ENCODE assay signal across 8 mouse cellular contexts in genomic region chr3:105959585-105959984, GRCm38 (mm10). TPM values are rescaled to one million over a fixed set of nuclear protein-coding genes. Genes with fewer than 3 reads are reported as not detected.
DNase-seq lines count a peak whose midpoint lies in the region; ATAC-seq lines count a peak whose summit lies in the region.

No protein-coding gene starts in this region.

- ATAC-seq in erythroblast, adult 5-6 weeks (replicated peaks; ENCODE audit: low FRiP score, poor library complexity, severe bottlenecking) = no peak
- ATAC-seq in limb, embryonic 11.5 days (ENCODE audit: insufficient number of reproducible peaks, low FRiP score, low TSS enrichment, low read depth) = peak; percentile 73
- peak; percentile 77; the same call in 1 of the 2 replicates for ATAC-seq in neural tube, embryonic 14.5 days (ENCODE audit: low read depth)

- peak; percentile 52 for DNase-seq in 3T3-L1 (ENCODE audit: low read depth, low spot score)
- no peak for DNase-seq in embryonic facial prominence, embryonic 10.5 days (ENCODE audit: low spot score)
- no peak for DNase-seq in limb, embryonic 11.5 days (ENCODE audit: low spot score)
- DNase-seq in testis, postnatal 10 days (ENCODE audit: low spot score) = no peak
- DNase-seq in right cerebral cortex, postnatal 36 days (ENCODE audit: low spot score in 2 of 2) = no peak

- H3K4me2 ChIP-seq in limb, embryonic 11.5 days (ENCODE audit: low read depth, severe bottlenecking) = peak overlapping the region; percentile 57
- H3K4me2 ChIP-seq in neural tube, embryonic 14.5 days (ENCODE audit: low read depth, low read length) = peak overlapping the region; percentile 83

- WGBS in embryonic facial prominence, embryonic 10.5 days = under 1% methylated on average over 26 of the region's 26 CpGs
- WGBS in limb, embryonic 11.5 days = under 1% methylated on average over 26 of the region's 26 CpGs
- WGBS in neural tube, embryonic 14.5 days = under 1% methylated on average over 26 of the region's 26 CpGs

- peak overlapping the region; percentile 96 for H3K27ac ChIP-seq in embryonic facial prominence, embryonic 10.5 days (replicated peaks)
- no peak overlapping the region for H3K27ac ChIP-seq in limb, embryonic 11.5 days (replicated peaks; ENCODE audit: low read depth, low read length)
- H3K27ac ChIP-seq in neural tube, embryonic 14.5 days (ENCODE audit: low read depth, low read length) = peak overlapping the region; percentile 61; the same call in 1 of the 2 replicates

- H3K4me1 ChIP-seq in erythroblast, embryonic 14.5 days (ENCODE audit: control insufficient read depth) = peaks cover 37% of the 10 kb centered on the region
- H3K4me1 ChIP-seq in embryonic facial prominence, embryonic 10.5 days = peaks cover 26% of the 10 kb centered on the region
- H3K4me1 ChIP-seq in limb, embryonic 11.5 days (ENCODE audit: control insufficient read depth, insufficient read depth, low read length) = peaks cover 11% of the 10 kb centered on the region; the same call in 1 of the 2 replicates
- peaks cover 25% of the 10 kb centered on the region; the same call in 1 of the 2 replicates for H3K4me1 ChIP-seq in neural tube, embryonic 14.5 days (ENCODE audit: control insufficient read depth, insufficient read depth, low read length)

- peaks cover 2% of the 10 kb centered on the region; the same call in 1 of the 2 replicates for H3K9me3 ChIP-seq in erythroblast, embryonic 14.5 days (ENCODE audit: control insufficient read depth, low read length)
- no peaks in the 10 kb centered on the region for H3K9me3 ChIP-seq in embryonic facial prominence, embryonic 10.5 days
- H3K9me3 ChIP-seq in limb, embryonic 11.5 days (ENCODE audit: control insufficient read depth, low read length) = no peaks in the 10 kb centered on the region
- H3K9me3 ChIP-seq in neural tube, embryonic 14.5 days (ENCODE audit: control insufficient read depth, low read length) = no peaks in the 10 kb centered on the region

- H3K9ac ChIP-seq in limb, embryonic 11.5 days (ENCODE audit: low read length) = peak overlapping the region; percentile 86
- H3K9ac ChIP-seq in neural tube, embryonic 14.5 days (replicated peaks; ENCODE audit: low read depth, low read length) = peak overlapping the region; percentile 89

- peaks cover 69% of the 10 kb centered on the region for H3K36me3 ChIP-seq in erythroblast, embryonic 14.5 days (ENCODE audit: control insufficient read depth)
- peaks cover 69% of the 10 kb centered on the region for H3K36me3 ChIP-seq in embryonic facial prominence, embryonic 10.5 days (replicated peaks)
- peaks cover 9% of the 10 kb centered on the region; the same call in 1 of the 2 replicates for H3K36me3 ChIP-seq in limb, embryonic 11.5 days (ENCODE audit: control insufficient read depth, insufficient read depth, low read length)
- peaks cover 32% of the 10 kb centered on the region for H3K36me3 ChIP-seq in neural tube, embryonic 14.5 days (ENCODE audit: control insufficient read depth, insufficient read depth, low read length)

- H3K4me3 ChIP-seq in erythroblast, embryonic 14.5 days (replicated peaks) = peak overlapping the region; percentile 75
- H3K4me3 ChIP-seq in embryonic facial prominence, embryonic 10.5 days = peak overlapping the region; percentile 97
- H3K4me3 ChIP-seq in limb, embryonic 11.5 days (ENCODE audit: low read depth, low read length) = peak overlapping the region; percentile 86
- peak overlapping the region; percentile 88 for H3K4me3 ChIP-seq in neural tube, embryonic 14.5 days (ENCODE audit: low read depth, low read length)

- H3K27me3 ChIP-seq in erythroblast, embryonic 14.5 days (ENCODE audit: control insufficient read depth) = no peaks in the 10 kb centered on the region
- H3K27me3 ChIP-seq in embryonic facial prominence, embryonic 10.5 days (replicated peaks; ENCODE audit: low read depth, poor library complexity, severe bottlenecking) = no peaks in the 10 kb centered on the region
- H3K27me3 ChIP-seq in limb, embryonic 11.5 days (ENCODE audit: control insufficient read depth, insufficient read depth, low read length) = no peaks in the 10 kb centered on the region
- no peaks in the 10 kb centered on the region for H3K27me3 ChIP-seq in neural tube, embryonic 14.5 days (ENCODE audit: control insufficient read depth, insufficient read depth, low read length)

RNA-seq across cellular contexts. Expression of gene Atp5f1, which starts 0.3 kb away (rescaled TPM):
- 23.2 and 25.2 TPM in 2 replicates for polyA plus RNA-seq in erythroblast, embryonic 14.5 days (2012)
- total RNA-seq in erythroblast, adult 5-6 weeks (2015; ENCODE audit: low replicate concordance) = 159 and 191 TPM in 2 replicates
- 268 and 302 TPM in 2 replicates for total RNA-seq in erythroblast, adult 5-6 weeks (2017; ENCODE audit: low replicate concordance)
- 459 and 473 TPM in 2 replicates for polyA plus RNA-seq in embryonic facial prominence, embryonic 10.5 days (2016; fragmentation: Nextera tagmentation; extraction: Ambion mirVana)
- 489 and 505 TPM in 2 replicates for polyA plus RNA-seq in limb, embryonic 11.5 days (2014; fragmentation: Nextera tagmentation; extraction: Ambion mirVana)
- polyA plus RNA-seq in neural tube, embryonic 14.5 days (2014; fragmentation: Nextera tagmentation; extraction: Ambion mirVana) = 594 and 601 TPM in 2 replicates

RNA-seq across cellular contexts. Expression of gene Wdr77, which starts 0.4 kb away (rescaled TPM):
- 1.0 and 1.1 TPM in 2 replicates for polyA plus RNA-seq in erythroblast, embryonic 14.5 days (2012)
- total RNA-seq in erythroblast, adult 5-6 weeks (2015; ENCODE audit: low replicate concordance) = 14.6 and 17.9 TPM in 2 replicates
- total RNA-seq in erythroblast, adult 5-6 weeks (2017; ENCODE audit: low replicate concordance) = 10.5 and 11.4 TPM in 2 replicates
- 180 and 193 TPM in 2 replicates for polyA plus RNA-seq in embryonic facial prominence, embryonic 10.5 days (2016; fragmentation: Nextera tagmentation; extraction: Ambion mirVana)
- polyA plus RNA-seq in limb, embryonic 11.5 days (2014; fragmentation: Nextera tagmentation; extraction: Ambion mirVana) = 133 and 137 TPM in 2 replicates
- 89.6 and 91.4 TPM in 2 replicates for polyA plus RNA-seq in neural tube, embryonic 14.5 days (2014; fragmentation: Nextera tagmentation; extraction: Ambion mirVana)

RNA-seq across cellular contexts. Expression of gene Ovgp1, which starts 13.9 kb away (rescaled TPM):
- not detected in 2 replicates for polyA plus RNA-seq in erythroblast, embryonic 14.5 days (2012)
- 4.4 and 21.9 TPM in 2 replicates for total RNA-seq in erythroblast, adult 5-6 weeks (2015; ENCODE audit: low replicate concordance)
- 31.0 and 38.5 TPM in 2 replicates for total RNA-seq in erythroblast, adult 5-6 weeks (2017; ENCODE audit: low replicate concordance)
- 2.0 and 2.7 TPM in 2 replicates for polyA plus RNA-seq in embryonic facial prominence, embryonic 10.5 days (2016; fragmentation: Nextera tagmentation; extraction: Ambion mirVana)
- 2.5 and 2.8 TPM in 2 replicates for polyA plus RNA-seq in limb, embryonic 11.5 days (2014; fragmentation: Nextera tagmentation; extraction: Ambion mirVana)
- polyA plus RNA-seq in neural tube, embryonic 14.5 days (2014; fragmentation: Nextera tagmentation; extraction: Ambion mirVana) = 5.9 and 7.0 TPM in 2 replicates

RNA-seq across cellular contexts. Expression of gene I830077J02Rik, which starts 27.1 kb away (rescaled TPM):
- 0.01 TPM in 1 of 2 replicates, not detected in the other for polyA plus RNA-seq in erythroblast, embryonic 14.5 days (2012)
- 19.9 and 22.1 TPM in 2 replicates for total RNA-seq in erythroblast, adult 5-6 weeks (2015; ENCODE audit: low replicate concordance)
- total RNA-seq in erythroblast, adult 5-6 weeks (2017; ENCODE audit: low replicate concordance) = 5.4 and 7.1 TPM in 2 replicates
- polyA plus RNA-seq in embryonic facial prominence, embryonic 10.5 days (2016; fragmentation: Nextera tagmentation; extraction: Ambion mirVana) = 0.34 and 0.61 TPM in 2 replicates
- polyA plus RNA-seq in limb, embryonic 11.5 days (2014; fragmentation: Nextera tagmentation; extraction: Ambion mirVana) = 0.60 and 0.68 TPM in 2 replicates
- polyA plus RNA-seq in neural tube, embryonic 14.5 days (2014; fragmentation: Nextera tagmentation; extraction: Ambion mirVana) = 0.37 and 0.46 TPM in 2 replicates

RNA-seq across cellular contexts. Expression of gene Pifo, which starts 54.9 kb away (rescaled TPM):
- polyA plus RNA-seq in erythroblast, embryonic 14.5 days (2012) = not detected in 2 replicates
- total RNA-seq in erythroblast, adult 5-6 weeks (2015; ENCODE audit: low replicate concordance) = not detected in 2 replicates
- total RNA-seq in erythroblast, adult 5-6 weeks (2017; ENCODE audit: low replicate concordance) = not detected in 2 replicates
- 0.21 and 0.79 TPM in 2 replicates for polyA plus RNA-seq in embryonic facial prominence, embryonic 10.5 days (2016; fragmentation: Nextera tagmentation; extraction: Ambion mirVana)
- polyA plus RNA-seq in limb, embryonic 11.5 days (2014; fragmentation: Nextera tagmentation; extraction: Ambion mirVana) = not detected in 2 replicates
- 3.1 and 3.6 TPM in 2 replicates for polyA plus RNA-seq in neural tube, embryonic 14.5 days (2014; fragmentation: Nextera tagmentation; extraction: Ambion mirVana)

Comparison
In these comparisons a context has a peak if more than half of its experiments do, and no peak if none do; other contexts are left out.
1. RNA of gene Atp5f1, which starts 0.3 kb away (polyA plus RNA-seq): 594 to 601 TPM in neural tube, embryonic 14.5 days, 489 to 505 TPM in limb, embryonic 11.5 days and 459 to 473 TPM in embryonic facial prominence, embryonic 10.5 days; 23.2 to 25.2 TPM in erythroblast, embryonic 14.5 days; every median in the first group is over 10 times any median in the second.
2. RNA of gene Wdr77, which starts 0.4 kb away (polyA plus RNA-seq): 180 to 193 TPM in embryonic facial prominence, embryonic 10.5 days, 133 to 137 TPM in limb, embryonic 11.5 days and 89.6 to 91.4 TPM in neural tube, embryonic 14.5 days; 1.0 to 1.1 TPM in erythroblast, embryonic 14.5 days; every median in the first group is over 10 times any median in the second.
3. Peak in every context shown above with its lines, with median percentiles within 50 percentile points of each other: H3K4me3 ChIP-seq.